Mouse (Mus musculus): ENCODE measurements at regions not wholly inside any gene's neighbourhood (a gene's known extent, or its start where the extent isn't known, plus 50 kb on each side); places are given as distances from the start of the nearest gene placed in this dataset.

DNA sequence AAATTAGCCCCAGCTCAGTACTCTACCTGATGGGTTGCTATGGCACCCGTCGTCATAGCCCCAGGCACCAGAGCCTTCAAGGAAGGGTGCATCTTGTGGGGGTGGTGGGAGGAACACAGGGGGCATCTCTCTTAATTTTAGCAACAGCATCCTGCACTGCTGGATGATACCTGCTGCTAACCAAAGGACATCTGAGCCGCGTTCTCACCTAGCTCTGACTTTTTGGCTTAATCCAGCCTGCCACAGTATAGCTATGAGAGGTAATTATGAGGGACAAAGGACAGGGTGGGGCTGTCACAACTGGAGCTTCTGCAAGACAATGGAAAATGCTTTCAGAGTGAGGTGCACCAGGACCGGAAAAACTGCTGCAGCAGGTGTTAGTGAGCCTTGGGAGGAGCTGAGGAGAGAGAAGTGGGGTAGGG is 173.5 kb downstream of the Adgrd1 start:
- TF ChIP-seq CTCF (IDR thresholded peaks at IDR 0.05) (no peak), EP300 (IDR thresholded peaks at IDR 0.05) (no peak)

Measured in lung, postnatal 0 days (tissue).